Mouse (Mus musculus) retina, postnatal 7 days (tissue): ENCODE measurements at regions not wholly inside any gene's neighbourhood (a gene's known extent, or its start where the extent isn't known, plus 50 kb on each side); places are given as distances from the start of the nearest gene placed in this dataset.

ENCODE experiments used
- DNase-seq: peaks from one replicate; pipeline ENCODE4 v3.0.0-alpha.2; 2012; ENCODE audit warnings: low read depth, low spot score

GRCm38 (mm10) chr14:88410722-88411437, 60.3 kb downstream of the Pcdh20 start:
- DNase-seq = no peak

GRCm38 (mm10) chr14:88399270-88399669, 71.9 kb downstream of the Pcdh20 start:
- no peak for DNase-seq

GRCm38 (mm10) chr14:88397187-88397586, 74.0 kb downstream of the Pcdh20 start:
- DNase-seq = no peak

DNA sequence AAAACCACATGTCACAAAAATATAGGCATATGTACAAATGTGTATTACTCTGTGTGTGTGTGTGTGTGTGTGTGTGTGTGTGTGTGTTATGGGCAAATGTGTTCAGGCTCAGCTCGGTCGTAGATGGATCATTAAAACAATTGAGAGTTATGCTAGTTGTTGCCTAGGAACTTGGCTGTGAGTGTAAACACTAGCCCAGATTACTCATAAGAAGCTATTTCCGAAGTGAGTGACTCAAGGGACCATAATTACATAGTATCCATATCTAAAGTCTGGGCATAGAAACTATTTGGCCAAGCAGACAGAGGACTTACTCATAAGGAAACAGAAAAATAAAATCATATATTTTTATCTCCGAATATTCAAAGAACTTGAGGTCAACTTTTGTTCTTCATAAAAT, 76.2 kb downstream of the Pcdh20 start:
- DNase-seq = no peak

GRCm38 (mm10) chr14:88384553-88384952, 86.6 kb downstream of the Pcdh20 start:
- no peak for DNase-seq

- no peak for DNase-seq
Measured at GRCm38 (mm10) chr14:88347177-88347576, 124.0 kb downstream of the Pcdh20 start.

DNA sequence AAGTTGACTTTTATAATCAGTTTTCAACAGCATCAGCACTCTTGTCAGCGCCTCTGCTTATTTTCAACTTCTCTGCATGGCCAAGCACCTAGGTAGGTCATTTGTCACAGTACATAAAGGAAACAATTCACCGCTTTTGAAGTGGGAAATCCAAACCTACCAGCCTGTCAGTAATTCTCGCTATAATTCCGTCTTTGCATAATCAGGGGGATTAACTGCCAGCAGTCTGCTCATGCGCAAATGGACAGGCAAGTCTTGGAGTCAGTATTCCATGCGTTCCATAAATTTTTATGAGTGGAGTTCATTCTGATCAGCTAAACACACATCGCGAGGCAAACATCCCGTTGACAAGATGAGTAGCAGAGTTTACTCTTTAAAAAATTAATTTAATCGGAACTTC, 133.9 kb downstream of the Pcdh20 start:
- peak; percentile 37 for DNase-seq

- DNase-seq = no peak
Measured at GRCm38 (mm10) chr14:88330613-88331012, 140.6 kb downstream of the Pcdh20 start.

- no peak for DNase-seq
Measured at GRCm38 (mm10) chr14:88326411-88326810, 144.8 kb downstream of the Pcdh20 start.

GRCm38 (mm10) chr14:88278327-88278726, 192.9 kb downstream of the Pcdh20 start:
- no peak for DNase-seq

DNA sequence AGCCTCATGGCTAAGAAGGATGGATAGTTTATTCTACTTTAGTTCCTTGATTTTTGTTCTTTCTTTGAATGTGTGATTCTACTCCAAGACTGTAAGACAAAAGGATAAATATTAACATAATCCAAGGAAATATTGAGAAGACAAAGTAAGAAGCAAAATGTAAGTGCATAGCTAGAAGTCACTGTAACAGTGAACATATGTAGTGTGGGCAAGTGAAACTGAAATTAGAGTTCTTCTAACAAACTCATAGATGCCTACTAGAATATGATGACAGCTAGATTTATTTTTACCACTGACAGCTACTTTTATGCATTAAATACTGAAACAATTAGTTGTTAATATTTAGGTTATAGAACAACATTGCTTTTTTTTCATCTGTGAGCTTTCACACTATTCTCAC, 206.4 kb downstream of the Pcdh20 start:
- DNase-seq = no peak

DNA sequence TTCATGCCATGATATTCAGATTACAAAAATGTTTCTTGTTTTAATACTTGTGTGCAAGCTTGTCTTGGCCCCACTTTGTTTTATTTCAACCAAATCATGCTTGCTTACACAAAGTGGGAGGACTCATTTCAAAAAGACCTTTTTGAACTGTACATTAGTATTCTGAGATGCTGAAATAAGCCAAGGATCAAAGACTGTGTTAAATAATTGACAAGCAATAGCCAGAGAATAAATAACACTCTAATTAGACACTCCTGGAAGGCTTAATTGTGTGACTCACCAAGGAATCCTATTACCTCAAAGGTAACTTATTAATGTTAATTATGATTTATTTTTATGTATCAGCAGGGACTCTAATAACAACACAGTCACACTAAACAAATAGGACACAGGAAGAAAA, 212.2 kb downstream of the Pcdh20 start:
- DNase-seq = no peak

DNA sequence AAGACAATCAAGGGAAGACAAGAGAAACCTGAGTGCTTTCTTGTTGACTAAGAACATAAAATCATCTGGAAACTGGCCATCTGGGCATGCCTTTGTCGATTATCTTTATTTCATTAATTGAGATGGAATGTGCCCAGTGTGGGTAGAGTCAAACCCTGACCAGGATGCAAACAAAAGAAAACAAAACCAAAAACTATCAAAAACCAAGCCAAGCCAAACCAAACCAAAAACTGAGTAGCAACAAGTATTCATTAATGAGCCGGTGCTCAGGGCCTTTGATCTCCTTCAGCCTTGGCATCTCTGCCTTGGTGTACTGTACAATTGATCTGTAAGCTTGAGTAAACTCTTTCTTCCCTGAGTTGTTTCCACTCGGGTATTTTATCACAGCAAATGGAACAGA, 216.1 kb downstream of the Pcdh20 start:
- no peak for DNase-seq
